Mouse (Mus musculus) liver, embryonic 14.5 days (tissue): ENCODE results near the gene Lsamp.

Experiments used
- CTCF ChIP-seq: IDR thresholded peaks from 2 replicates; pipeline ENCODE4 v1.5.1; 2016; ENCODE audit warnings: antibody characterized with exemption, low read depth, control low read depth
- EP300 ChIP-seq: IDR thresholded peaks from 2 replicates; pipeline ENCODE4 v1.6.1; 2016; ENCODE audit warnings: antibody characterized with exemption, low read depth

DNA sequence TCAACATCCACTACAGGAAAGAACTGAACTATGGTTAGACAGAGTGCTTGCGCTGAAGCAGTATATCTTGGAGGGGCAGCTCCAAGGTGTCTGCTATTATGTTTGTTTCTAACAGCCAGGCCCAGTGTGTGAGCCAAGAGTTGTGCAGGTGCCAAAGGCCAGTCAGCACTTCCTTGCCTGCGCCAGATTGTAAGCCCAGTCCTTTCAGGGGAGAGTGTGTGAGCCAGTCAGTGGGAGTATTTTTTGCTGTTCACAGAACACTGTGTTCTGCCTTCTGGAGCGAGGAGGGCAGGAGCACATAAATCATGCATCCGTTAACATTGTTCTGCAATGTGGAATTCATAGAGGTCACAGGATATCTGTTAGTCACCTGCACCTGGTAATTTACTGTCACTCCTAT, 1760.9 kb downstream of the Lsamp start:
- TF ChIP-seq CTCF, result no peak
- TF ChIP-seq EP300, result no peak
